Mouse (Mus musculus) kidney, adult 10 weeks (tissue): ENCODE data around the gene Ergic3. TPM values are rescaled to one million over a fixed set of nuclear protein-coding genes. Genes with fewer than 3 reads are reported as not detected.

ENCODE experiments used
- polyA plus RNA-seq: library from polyadenylated mRNA; stranded (reverse); fragments of 350-450 nt; fragmentation: Illumina TruSeq; extraction: RNeasy Lipid Tissue Mini Kit (QIAGEN cat#74804); gene quantifications from one replicate; pipeline ENCODE4 v1.2.3, GENCODE M21; 2014; ENCODE audit warnings: low read depth, low replicate concordance

The Ergic3 gene
- polyA plus RNA-seq: 11.2 TPM

DNA sequence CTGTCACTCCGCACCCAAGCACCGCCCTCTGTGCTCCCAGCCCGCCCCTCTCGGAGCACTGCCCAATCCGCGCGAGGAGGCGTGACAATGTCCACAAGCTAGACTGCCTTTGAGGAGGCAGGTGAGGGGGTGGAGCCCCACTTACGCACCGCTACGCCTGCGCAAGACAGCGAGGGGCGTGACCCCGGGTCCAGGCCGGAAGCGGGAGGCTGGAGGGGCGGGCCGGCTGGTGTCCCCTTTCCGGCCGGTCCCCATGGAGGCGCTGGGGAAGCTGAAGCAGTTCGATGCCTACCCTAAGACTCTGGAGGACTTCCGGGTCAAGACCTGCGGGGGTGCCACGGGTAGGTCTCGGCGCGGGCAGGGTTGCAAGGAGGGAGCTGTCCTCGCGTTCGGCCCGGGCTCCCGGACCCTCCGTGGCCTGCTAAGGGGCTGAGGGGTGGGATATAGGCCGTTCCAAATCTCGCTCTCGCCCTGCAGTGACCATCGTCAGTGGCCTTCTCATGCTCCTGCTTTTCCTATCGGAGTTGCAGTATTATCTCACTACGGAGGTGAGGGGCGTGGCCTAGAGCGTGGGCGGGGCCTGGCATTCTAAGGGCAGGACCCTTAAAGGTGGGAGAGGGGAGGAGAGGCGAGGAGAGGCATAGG, at the start of gene Ergic3, which contains the start of gene 6430550D23Rik:
Gene Ergic3 (plus strand): TSS at position 158 of the 645 bp plus-strand sequence.
Gene 6430550D23Rik (minus strand): TSS at position 90 of the 645 bp plus-strand sequence.

GRCm38 (mm10) chr2:156052816-156053215, 45.0 kb downstream of the Ergic3 start, which contains the start of gene Fer1l4:
Gene Fer1l4 (minus strand): TSS chr2:156052947.

GRCm38 (mm10) chr2:156065099-156066041, 57.5 kb downstream of the Ergic3 start, which contains the start of gene Spag4:
Gene Spag4 (plus strand): TSS chr2:156065175.

Other genes starting within 250 kb of the Ergic3 start
- not detected for gene Mmp24, start 232.7 kb upstream of the Ergic3 start, polyA plus RNA-seq
- gene BC029722, start 188.6 kb upstream of the Ergic3 start, polyA plus RNA-seq: 15.5 TPM
- gene Eif6, start 181.1 kb upstream of the Ergic3 start, polyA plus RNA-seq: 5.1 TPM
- not detected for gene Fam83c, start 173.2 kb upstream of the Ergic3 start, polyA plus RNA-seq
- gene Uqcc1, start 77.7 kb upstream of the Ergic3 start, polyA plus RNA-seq: 78.5 TPM
- gene Gm15557, start 67.3 kb upstream of the Ergic3 start, polyA plus RNA-seq: not detected
- gene Gdf5, start 62.7 kb upstream of the Ergic3 start, polyA plus RNA-seq: not detected
- 1.3 TPM for gene Cep250, start 51.6 kb upstream of the Ergic3 start, polyA plus RNA-seq
- 1.7 TPM for gene 6430550D23Rik, start 68 bp upstream of the Ergic3 start, polyA plus RNA-seq
- not detected for gene Fer1l4, start 44.9 kb downstream of the Ergic3 start, polyA plus RNA-seq
- 0.16 TPM for gene Spag4, start 57.1 kb downstream of the Ergic3 start, polyA plus RNA-seq
- gene Cpne1, start 103.9 kb downstream of the Ergic3 start, polyA plus RNA-seq: 34.0 TPM
- 16.5 TPM for gene Rbm12, start 103.9 kb downstream of the Ergic3 start, polyA plus RNA-seq
- 10.1 TPM for gene Gm28036, start 119.0 kb downstream of the Ergic3 start, polyA plus RNA-seq
- gene Romo1, start 136.0 kb downstream of the Ergic3 start, polyA plus RNA-seq: 15.3 TPM
- 185 TPM for gene Nfs1, start 136.1 kb downstream of the Ergic3 start, polyA plus RNA-seq
- 423 TPM for gene Rbm39, start 172.2 kb downstream of the Ergic3 start, polyA plus RNA-seq
- gene Phf20, start 188.4 kb downstream of the Ergic3 start, polyA plus RNA-seq: 31.1 TPM